Mouse (Mus musculus): Measurements from ENCODE around the gene Olfr1467.

Gene Olfr1467

GRCm38 (mm10) chr19:13361936-13362335 is at the start of gene Olfr1467:
Gene Olfr1467, plus strand, starts transcription at chr19:13362236.
- no peak for DNase-seq

- DNase-seq, result no peak
Observed at GRCm38 (mm10) chr19:13315441-13315840, 46.6 kb upstream of the Olfr1467 start, which contains the start of gene Olfr1465. Gene Olfr1465, minus strand, starts transcription at chr19:13315541.

- DNase-seq, result no peak
Observed at GRCm38 (mm10) chr19:13338562-13338961, 23.5 kb upstream of the Olfr1467 start, which contains the start of gene Olfr1466. Gene Olfr1466, plus strand, starts transcription at chr19:13338862.

- no peak for DNase-seq
Observed at GRCm38 (mm10) chr19:13407549-13407948, 45.5 kb downstream of the Olfr1467 start, which contains the start of gene Olfr1469. Gene Olfr1469, plus strand, starts transcription at chr19:13407849.
